Mouse (Mus musculus): Measurements from ENCODE around the gene Rars. TPM values are rescaled to one million over a fixed set of nuclear protein-coding genes. Genes with fewer than 3 reads are reported as not detected.

Gene Rars
- polyA plus RNA-seq, 1 experiment from 2014 or later, result 111 TPM

DNA sequence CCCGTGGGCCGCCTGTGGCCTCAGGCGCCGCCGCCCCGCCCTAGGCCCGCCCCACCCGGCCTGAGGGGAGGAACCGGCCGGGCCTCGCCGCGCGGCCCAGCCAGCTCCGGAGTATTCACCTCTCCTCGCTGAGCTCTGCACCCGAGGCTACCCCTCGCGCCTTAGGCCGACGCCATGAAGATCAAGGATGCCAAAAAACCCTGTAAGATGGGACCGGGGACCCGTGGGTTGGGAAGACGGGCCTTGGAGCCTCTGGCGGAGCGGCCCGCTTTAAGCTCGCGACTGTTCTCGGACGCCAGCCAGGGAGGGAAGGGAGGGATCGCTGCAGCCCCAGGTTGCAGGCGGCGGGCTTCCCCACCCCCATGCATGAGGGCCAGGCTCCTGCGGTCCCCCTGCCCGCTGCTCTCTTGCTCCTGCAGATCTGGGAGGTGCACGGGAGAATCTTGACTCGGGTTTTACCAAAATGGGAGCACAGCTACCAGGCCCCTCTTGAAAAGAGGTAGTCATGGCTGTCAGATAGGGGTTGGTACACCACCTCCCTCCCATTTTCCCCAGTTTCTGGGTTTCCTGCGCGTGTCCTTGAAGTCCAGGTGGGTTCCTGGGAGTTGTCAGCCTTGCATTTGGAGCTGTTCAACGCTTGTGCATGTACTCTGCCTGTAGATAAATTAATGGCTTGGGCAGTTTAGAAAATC, 64.4 kb downstream of the Rars start:
- peak overlapping the region; percentile 63 for H3K4me2 ChIP-seq (ENCODE audit: low read depth, severe bottlenecking)
- H3K4me3 ChIP-seq (ENCODE audit: low read depth, low read length), result peak overlapping the region; percentile 93
- H3K4me1 ChIP-seq (ENCODE audit: control insufficient read depth, insufficient read depth, low read length), result peaks cover 3% of the 10 kb centered on the region; the same call in 1 of the 2 replicates
- H3K9me3 ChIP-seq (ENCODE audit: control insufficient read depth, low read length), result no peaks in the 10 kb centered on the region
- H3K27ac ChIP-seq (replicated peaks; ENCODE audit: low read depth, low read length), result peak overlapping the region; percentile 90
- peak; percentile 89 for ATAC-seq (ENCODE audit: insufficient number of reproducible peaks, low FRiP score, low TSS enrichment, low read depth)
- H3K9ac ChIP-seq (ENCODE audit: low read length), result peak overlapping the region; percentile 98
- under 1% methylated on average over 31 of the region's 41 CpGs for WGBS
- no peaks in the 10 kb centered on the region for H3K27me3 ChIP-seq (ENCODE audit: control insufficient read depth, insufficient read depth, low read length)
- H3K36me3 ChIP-seq (ENCODE audit: control insufficient read depth, insufficient read depth, low read length), result peaks cover 2% of the 10 kb centered on the region; the same call in 1 of the 2 replicates
- DNase-seq (ENCODE audit: low spot score), result peak; percentile 77

DNA sequence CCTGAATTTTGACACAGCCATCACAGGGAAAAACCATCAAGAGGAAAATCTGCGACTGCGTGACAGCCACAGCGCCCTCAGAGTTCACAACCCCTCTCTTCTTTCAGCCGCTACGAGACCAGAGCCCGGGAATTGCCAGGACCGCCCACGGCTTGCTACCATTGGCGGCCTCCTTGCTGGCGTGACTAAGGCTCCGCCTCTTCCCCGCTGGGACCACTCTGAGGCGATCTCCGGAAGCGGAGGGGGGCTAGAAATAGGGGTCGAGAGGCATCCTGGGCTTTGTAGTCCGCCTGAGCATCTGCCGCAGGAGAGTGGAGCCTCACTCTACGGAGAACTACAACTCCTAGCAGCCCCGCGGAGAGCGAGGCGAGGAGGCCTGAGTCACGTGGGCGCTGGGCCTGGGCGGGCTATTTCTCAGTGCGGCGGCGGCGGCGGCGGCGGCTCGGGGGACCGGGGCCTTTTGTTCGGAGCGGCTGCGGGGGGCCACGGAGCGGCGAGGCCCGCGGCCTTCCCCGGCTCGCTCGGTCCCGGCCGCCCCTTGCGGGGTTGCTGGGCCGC, 65.0 kb downstream of the Rars start, which contains the start of gene Pank3:
Pank3 (plus strand) TSS at position 297 of the 558 bp plus-strand sequence.
- H3K4me2 ChIP-seq (ENCODE audit: low read depth, severe bottlenecking), result peak within 1 kb of the TSS; percentile 63
- H3K4me3 ChIP-seq (ENCODE audit: low read depth, low read length), result peak within 1 kb of the TSS; percentile 93
- no peaks in the 10 kb centered on the region for H3K9me3 ChIP-seq (ENCODE audit: control insufficient read depth, low read length)
- H3K36me3 ChIP-seq (ENCODE audit: control insufficient read depth, insufficient read depth, low read length), result peaks cover 2% of the 10 kb centered on the region; the same call in 1 of the 2 replicates
- under 1% methylated on average over 46 of the region's 50 CpGs for WGBS
- peak; percentile 98 for DNase-seq (ENCODE audit: low spot score)
- no peaks in the 10 kb centered on the region for H3K27me3 ChIP-seq (ENCODE audit: control insufficient read depth, insufficient read depth, low read length)
- H3K27ac ChIP-seq (replicated peaks; ENCODE audit: low read depth, low read length), result peak within 1 kb of the TSS; percentile 90
- H3K9ac ChIP-seq (ENCODE audit: low read length), result peak within 1 kb of the TSS; percentile 98
- ATAC-seq (ENCODE audit: insufficient number of reproducible peaks, low FRiP score, low TSS enrichment, low read depth), result peak; percentile 100
- H3K4me1 ChIP-seq (ENCODE audit: control insufficient read depth, insufficient read depth, low read length), result peaks cover 3% of the 10 kb centered on the region; the same call in 1 of the 2 replicates

DNA sequence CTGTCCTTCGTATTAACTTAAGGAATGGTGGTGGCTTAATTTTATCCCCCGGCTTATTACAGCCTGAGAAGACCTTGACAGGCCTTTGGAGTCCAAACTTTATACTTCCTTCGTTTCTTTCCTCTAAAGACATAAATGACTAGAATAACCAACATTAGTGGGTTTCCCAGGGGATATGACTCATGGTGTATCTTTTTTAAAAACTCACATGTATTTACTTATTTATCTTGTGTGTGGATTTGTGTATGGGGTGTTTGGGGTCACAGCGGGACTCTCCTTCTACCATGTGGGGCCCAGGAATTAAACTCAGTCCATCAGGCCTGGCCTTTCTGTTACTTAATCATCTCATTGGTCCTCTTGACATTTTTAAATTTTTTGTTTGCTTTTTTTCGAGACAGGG, 67.5 kb downstream of the Rars start:
- DNase-seq (ENCODE audit: low spot score) (no peak), ATAC-seq (ENCODE audit: insufficient number of reproducible peaks, low FRiP score, low TSS enrichment, low read depth) (no peak)
- 91% methylated on average over 5 of the region's 5 CpGs for WGBS
- Histone ChIP-seq H3K4me3 (ENCODE audit: low read depth, low read length) (no peak overlapping the region), H3K4me2 (ENCODE audit: low read depth, severe bottlenecking) (no peak overlapping the region), H3K27ac (replicated peaks; ENCODE audit: low read depth, low read length) (no peak overlapping the region), H3K4me1 (ENCODE audit: control insufficient read depth, insufficient read depth, low read length) (peaks cover 3% of the 10 kb centered on the region; the same call in 1 of the 2 replicates), H3K27me3 (ENCODE audit: control insufficient read depth, insufficient read depth, low read length) (no peaks in the 10 kb centered on the region), H3K36me3 (ENCODE audit: control insufficient read depth, insufficient read depth, low read length) (no peaks in the 10 kb centered on the region), H3K9ac (ENCODE audit: low read length) (no peak overlapping the region), H3K9me3 (ENCODE audit: control insufficient read depth, low read length) (no peaks in the 10 kb centered on the region)

DNA sequence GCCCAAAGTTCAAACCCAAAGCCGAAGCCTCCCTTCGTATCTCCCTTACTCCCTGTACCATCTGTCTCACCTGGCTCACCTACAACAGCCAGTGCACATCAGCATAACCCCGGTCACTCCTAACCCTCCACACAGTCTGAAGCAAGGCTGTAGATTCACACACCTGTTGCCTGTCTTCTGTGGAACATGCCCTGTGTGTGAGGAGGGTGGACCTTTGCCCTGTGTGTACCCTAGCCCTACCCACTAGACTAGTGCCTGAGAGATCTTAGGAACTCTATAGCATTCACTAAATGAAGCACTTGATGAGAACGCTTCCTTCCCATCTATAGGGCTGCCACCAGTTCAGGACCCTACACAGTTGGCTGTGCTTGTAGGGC, 73.7 kb downstream of the Rars start:
- no peak overlapping the region for H3K9ac ChIP-seq (ENCODE audit: low read length)
- no peaks in the 10 kb centered on the region for H3K27me3 ChIP-seq (ENCODE audit: control insufficient read depth, insufficient read depth, low read length)
- no peak for ATAC-seq (ENCODE audit: insufficient number of reproducible peaks, low FRiP score, low TSS enrichment, low read depth)
- 91% methylated on average over 4 of the region's 4 CpGs for WGBS
- no peak for DNase-seq (ENCODE audit: low spot score)
- H3K9me3 ChIP-seq (ENCODE audit: control insufficient read depth, low read length), result no peaks in the 10 kb centered on the region
- H3K4me2 ChIP-seq (ENCODE audit: low read depth, severe bottlenecking), result no peak overlapping the region
- no peak overlapping the region for H3K4me3 ChIP-seq (ENCODE audit: low read depth, low read length)
- H3K27ac ChIP-seq (replicated peaks; ENCODE audit: low read depth, low read length), result no peak overlapping the region
- no peaks in the 10 kb centered on the region for H3K36me3 ChIP-seq (ENCODE audit: control insufficient read depth, insufficient read depth, low read length)
- H3K4me1 ChIP-seq (ENCODE audit: control insufficient read depth, insufficient read depth, low read length), result no peaks in the 10 kb centered on the region

DNA sequence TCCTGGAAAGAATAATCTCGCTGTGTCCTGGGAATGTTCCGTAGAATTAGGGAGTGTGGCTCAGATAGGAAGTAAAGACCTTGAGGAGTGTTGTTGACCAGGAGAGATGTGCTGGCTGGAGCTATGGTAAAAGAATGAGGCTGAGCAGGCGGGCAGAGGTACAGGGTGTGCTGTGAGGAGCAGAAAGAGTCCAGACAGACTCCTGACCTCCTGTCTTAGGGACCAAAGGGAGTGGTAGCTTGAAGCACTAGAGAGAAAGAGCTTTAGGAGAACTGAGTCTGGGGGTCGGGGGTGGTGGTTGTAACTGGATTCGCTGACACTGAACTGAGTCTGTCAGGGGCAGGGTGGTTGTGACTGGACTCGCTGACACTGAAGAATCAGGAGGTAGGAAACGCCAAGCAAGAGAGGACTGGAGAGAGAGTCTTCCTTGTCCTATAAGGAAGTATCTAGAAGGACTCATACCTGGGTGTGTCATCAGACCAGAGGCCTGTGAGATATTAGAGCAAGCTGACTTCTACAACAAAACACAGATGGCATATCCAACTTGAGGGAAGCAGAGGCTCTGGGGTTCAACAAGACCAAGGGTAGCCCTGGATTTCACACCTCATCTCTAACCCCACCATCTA, 74.2 kb downstream of the Rars start:
- no peak overlapping the region for H3K4me2 ChIP-seq (ENCODE audit: low read depth, severe bottlenecking)
- H3K27me3 ChIP-seq (ENCODE audit: control insufficient read depth, insufficient read depth, low read length), result no peaks in the 10 kb centered on the region
- H3K4me3 ChIP-seq (ENCODE audit: low read depth, low read length), result no peak overlapping the region
- DNase-seq (ENCODE audit: low spot score) (no peak), ATAC-seq (ENCODE audit: insufficient number of reproducible peaks, low FRiP score, low TSS enrichment, low read depth) (no peak)
- H3K36me3 ChIP-seq (ENCODE audit: control insufficient read depth, insufficient read depth, low read length), result no peaks in the 10 kb centered on the region
- H3K9me3 ChIP-seq (ENCODE audit: control insufficient read depth, low read length), result no peaks in the 10 kb centered on the region
- no peaks in the 10 kb centered on the region for H3K4me1 ChIP-seq (ENCODE audit: control insufficient read depth, insufficient read depth, low read length)
- no peak overlapping the region for H3K27ac ChIP-seq (replicated peaks; ENCODE audit: low read depth, low read length)
- no peak overlapping the region for H3K9ac ChIP-seq (ENCODE audit: low read length)
- 90% methylated on average over 7 of the region's 7 CpGs for WGBS

MicroRNAs encoded within 50 kb of the gene (microRNA counts, 519-probe panel; counts per million panel counts)
- 5,451 counts per million, percentile 89 among the panel's probes with 10 or more counts for microRNA mmu-miR-103

Small RNA genes lying within 50 kb of the gene (microRNA-seq; reads per million reads assigned to microRNA genes)
- 7.9 reads per million, percentile 18 among the genes with 10 or more reads in this experiment for gene Mir103-1

Other genes starting within 250 kb of the Rars start
- 18.8 and 21.5 TPM in 2 replicates for gene Pank3, start 65.0 kb downstream of the Rars start, polyA plus RNA-seq (2014; fragmentation: Nextera tagmentation; extraction: Ambion mirVana)
- gene Fbll1, start 35.6 kb downstream of the Rars start, polyA plus RNA-seq (2014; fragmentation: Nextera tagmentation; extraction: Ambion mirVana), result not detected in 2 replicates
- gene Wwc1, start 146.0 kb upstream of the Rars start, polyA plus RNA-seq (2014; fragmentation: Nextera tagmentation; extraction: Ambion mirVana), result 2.1 and 2.6 TPM in 2 replicates

Measured in limb, embryonic 11.5 days (tissue).